Mouse (Mus musculus) macrophage (primary cell): Measurements from ENCODE around the gene Pigk. TPM values are rescaled to one million over a fixed set of nuclear protein-coding genes. Genes with fewer than 3 reads are reported as not detected.
"Not testable (repeated sequence)": the region's sequence is repeated elsewhere in the genome, so short reads cannot be mapped to it uniquely, and the experiment has no call there.

Experiments used
- H3K27ac ChIP-seq: fragments of 350-480 bp; formaldehyde crosslinking; 2 replicates; pipeline ENCODE4 v1.9.0; 2021
- H3K36me3 ChIP-seq: fragments of 350-480 bp; formaldehyde crosslinking; 2 replicates; pipeline ENCODE4 v1.9.0; 2021; ENCODE audit errors: inconsistent target
- H3K4me3 ChIP-seq: fragments of 350-480 bp; formaldehyde crosslinking; 2 replicates; pipeline ENCODE4 v1.9.0; 2021; ENCODE audit errors: inconsistent target
- H3K79me2 ChIP-seq: fragments of 350-480 bp; formaldehyde crosslinking; 2 replicates; pipeline ENCODE4 v1.9.0; 2021; ENCODE audit errors: inconsistent target
- WGBS: methylation state at CpG from one replicate; pipeline ENCODE4 v1.1.7; 2026; ENCODE audit warnings: inconsistent platforms; ENCODE audit not compliant: missing documents; 5-methylcytosine and 5-hydroxymethylcytosine counted together
- polyA plus RNA-seq: library from polyadenylated mRNA; stranded (reverse); fragments of 250-400 nt; gene quantifications from 3 replicates; pipeline ENCODE4 v1.2.4, GENCODE M21; 2018; ENCODE audit warnings: inconsistent platforms
- total RNA-seq, 78 experiments: library from RNA; depleted of rRNA; stranded (reverse); fragments of 250-400 nt; gene quantifications; 1 replicate in 9 of 78; 2 replicates in 24 of 78; 3 replicates in 43 of 78; 4 replicates in 2 of 78; pipeline ENCODE4 v1.2.4; 2018; ENCODE audit warnings: inconsistent platforms in 56 of 78

The Pigk gene
- 10 to 100 TPM in 24 of 26 experiments, 1 to 10 TPM in 2; 8.3 to 67.1 (median 35.2) TPM for total RNA-seq (2018; cell fraction: chromatin; rRNA removed)
- total RNA-seq (2018; cell fraction: cytosol; rRNA removed), result 10 to 100 TPM; 26.6 to 51.8 (median 39.1) TPM
- 10 to 100 TPM; 27.6 to 99.0 (median 54.2) TPM for total RNA-seq (2018; cell fraction: nucleus; rRNA removed)
- polyA plus RNA-seq, result 35.4 to 38.1 TPM (median 35.7 TPM) in 3 replicates

DNA sequence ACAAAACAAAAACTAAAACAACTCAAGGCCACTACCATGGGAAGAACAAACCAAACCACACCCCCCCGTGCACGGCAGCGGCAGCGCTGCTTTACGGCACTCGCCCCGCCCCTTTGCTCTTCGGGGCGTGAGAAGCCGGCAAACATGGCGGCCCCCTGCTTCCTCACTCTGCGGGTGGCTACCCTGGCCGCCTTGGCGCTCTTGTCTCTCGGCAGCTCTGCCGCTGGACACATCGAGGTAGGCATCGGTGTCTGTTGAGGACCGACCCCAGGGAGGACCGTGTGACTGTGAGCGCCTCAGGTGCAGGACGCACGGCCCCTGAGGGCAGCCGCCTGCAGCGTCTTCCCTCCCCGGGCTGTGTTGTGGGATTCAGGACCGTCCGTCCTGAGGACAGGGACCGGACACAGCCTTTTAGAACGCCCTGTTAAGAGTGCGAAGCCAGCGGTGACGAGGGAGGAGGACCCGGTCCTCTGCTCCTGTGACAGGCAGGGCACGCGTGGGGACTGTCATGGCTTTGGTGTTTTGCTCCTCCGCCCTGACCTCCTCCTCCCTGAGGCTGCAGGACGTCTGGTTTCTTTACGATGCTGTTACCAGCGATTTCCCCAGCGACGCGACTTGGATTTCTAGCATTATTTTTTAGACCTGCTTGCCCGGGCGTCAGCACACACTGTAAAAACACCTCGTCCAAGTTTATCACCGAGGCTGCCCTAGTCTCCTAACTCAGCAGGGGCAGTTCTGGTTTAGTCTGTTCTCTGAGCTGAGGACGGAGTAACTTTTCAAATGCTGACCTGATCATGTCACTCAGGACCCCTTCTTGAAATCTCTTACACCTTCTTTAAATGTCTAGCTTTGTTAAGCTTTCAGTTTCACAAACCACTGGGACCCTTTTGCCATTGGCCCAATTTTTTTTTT, at the start of gene Pigk:
Pigk (plus strand) TSS at position 110 of the 912 bp plus-strand sequence.
- 1% methylated on average over 48 of the region's 48 CpGs for WGBS
- peak within 1 kb of the TSS; percentile 32; the same call in 1 of the 2 replicates for H3K27ac ChIP-seq
- no peaks in the 10 kb centered on the region for H3K36me3 ChIP-seq
- peaks cover 25% of the 10 kb centered on the region; the same call in 1 of the 2 replicates for H3K79me2 ChIP-seq
- peak within 1 kb of the TSS; percentile 96 for H3K4me3 ChIP-seq

DNA sequence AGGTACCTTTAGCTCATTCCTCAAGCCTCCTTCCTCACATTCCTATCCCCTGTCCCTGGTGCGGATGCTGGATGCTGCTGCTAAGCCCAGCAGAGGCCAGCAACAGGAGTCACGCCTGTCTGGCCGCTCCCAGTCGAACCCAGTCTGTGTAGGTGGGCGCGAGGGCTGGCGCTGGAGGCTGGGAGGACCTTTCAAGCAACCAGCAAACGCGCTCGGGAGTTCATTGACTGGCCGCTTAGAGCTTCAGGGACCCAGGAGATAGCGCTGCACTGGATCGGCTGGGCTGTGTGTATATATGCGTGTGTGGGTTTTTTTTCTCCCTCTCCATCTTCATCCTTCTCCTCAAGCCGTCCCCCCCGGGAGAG, 46.9 kb upstream of the Pigk start:
- Histone ChIP-seq H3K36me3 (no peaks in the 10 kb centered on the region), H3K4me3 (no peak overlapping the region), H3K79me2 (no peaks in the 10 kb centered on the region), H3K27ac (no peak overlapping the region)
- WGBS, result 6% methylated on average over 16 of the region's 16 CpGs

DNA sequence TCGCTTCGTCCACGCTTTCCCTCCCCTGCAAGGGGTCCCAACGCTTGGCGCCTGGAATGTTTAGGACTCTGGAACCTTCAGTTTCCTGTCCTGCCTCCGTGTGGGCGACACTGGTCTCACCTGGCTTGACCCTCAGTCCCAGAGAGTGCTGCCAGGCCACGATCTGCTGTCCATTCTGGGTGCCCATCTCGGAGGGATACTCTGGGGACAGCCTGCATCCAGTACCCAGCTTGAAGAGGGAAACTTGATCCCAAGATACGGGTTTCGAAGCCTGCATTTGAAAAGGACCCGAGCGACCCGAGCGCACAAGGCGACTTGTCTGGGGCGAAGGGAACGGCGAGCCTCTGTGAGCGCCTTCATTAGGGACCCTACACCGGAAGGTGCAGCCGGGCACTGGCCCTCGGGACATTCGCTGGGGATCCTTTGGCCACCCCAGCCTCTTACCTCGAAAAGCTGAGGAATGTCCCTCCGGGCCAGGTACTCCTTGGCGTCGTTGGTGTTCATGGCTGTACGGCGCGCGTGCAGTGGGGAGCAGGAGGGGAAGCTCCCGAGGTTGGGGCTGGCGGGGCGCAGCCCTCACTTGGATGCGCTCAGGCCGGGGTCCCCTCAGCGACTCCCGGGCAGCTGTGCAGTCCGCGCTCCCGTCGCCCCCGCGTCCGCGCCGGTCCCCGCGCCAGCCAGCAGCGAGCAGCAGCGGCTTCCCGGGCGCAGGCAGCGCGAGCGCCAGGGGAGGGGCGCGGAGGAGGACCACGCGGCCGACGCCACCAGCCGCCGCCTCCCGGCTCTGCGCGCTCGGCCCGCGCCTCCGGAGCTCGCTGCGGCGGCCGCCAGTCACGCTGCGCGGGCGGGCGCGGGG, 46.3 kb upstream of the Pigk start:
- Histone ChIP-seq H3K36me3 (no peaks in the 10 kb centered on the region), H3K27ac (no peak overlapping the region), H3K4me3 (no peak overlapping the region), H3K79me2 (no peaks in the 10 kb centered on the region)
- WGBS, result 4% methylated on average over 51 of the region's 82 CpGs

GRCm38 (mm10) chr3:152668239-152668638, 45.7 kb upstream of the Pigk start, which contains the start of gene Ak5:
Ak5 (minus strand) TSS chr3:152668360.
- Histone ChIP-seq H3K4me3 (no peak within 1 kb of the TSS), H3K27ac (no peak within 1 kb of the TSS), H3K36me3 (no peaks in the 10 kb centered on the region), H3K79me2 (no peaks in the 10 kb centered on the region)
- 36% methylated on average over 1 of the region's 5 CpGs for WGBS

GRCm38 (mm10) chr3:152668793-152669192, 45.1 kb upstream of the Pigk start:
- Histone ChIP-seq H3K36me3 (no peaks in the 10 kb centered on the region), H3K27ac (no peak overlapping the region), H3K79me2 (no peaks in the 10 kb centered on the region), H3K4me3 (no peak overlapping the region)
- WGBS, result 92% methylated on average over 2 of the region's 2 CpGs

- Histone ChIP-seq H3K4me3 (no peak overlapping the region), H3K27ac (no peak overlapping the region), H3K79me2 (no peaks in the 10 kb centered on the region), H3K36me3 (no peaks in the 10 kb centered on the region)
- 73% methylated on average over 3 of the region's 3 CpGs for WGBS
These were observed 44.1 kb upstream of the Pigk start for GRCm38 (mm10) chr3:152669783-152670182.

GRCm38 (mm10) chr3:152674663-152675062, 39.2 kb upstream of the Pigk start:
- no peaks in the 10 kb centered on the region for H3K79me2 ChIP-seq
- no peak overlapping the region for H3K27ac ChIP-seq
- H3K4me3 ChIP-seq, result no peak overlapping the region
- H3K36me3 ChIP-seq, result no peaks in the 10 kb centered on the region
- 75% methylated on average over 5 of the region's 6 CpGs for WGBS

DNA sequence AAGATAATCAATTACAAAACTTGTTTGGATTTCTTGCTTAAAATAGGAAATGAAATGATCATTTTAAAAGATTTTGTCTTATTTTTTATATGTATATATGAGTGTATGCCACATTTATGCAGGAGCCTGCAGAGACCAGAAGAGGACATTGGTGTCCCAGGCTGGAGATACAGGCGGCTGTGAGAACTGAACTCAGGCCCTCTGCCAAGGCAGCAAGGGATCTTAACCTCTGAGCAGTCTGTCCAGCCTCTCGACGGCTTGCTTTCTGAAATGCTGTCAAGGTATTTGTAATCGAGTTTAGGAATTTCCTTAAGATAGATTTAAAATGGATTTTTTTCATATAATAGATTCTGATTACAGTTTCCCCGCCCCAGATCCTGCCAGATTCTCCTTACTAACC, 25.4 kb upstream of the Pigk start:
- H3K79me2 ChIP-seq, result no peaks in the 10 kb centered on the region
- no peaks in the 10 kb centered on the region for H3K36me3 ChIP-seq
- H3K27ac ChIP-seq, result no peak overlapping the region
- no peak overlapping the region for H3K4me3 ChIP-seq
- 85% methylated on average over 5 of the region's 5 CpGs for WGBS

- no peaks in the 10 kb centered on the region for H3K36me3 ChIP-seq
- no peak overlapping the region for H3K27ac ChIP-seq
- H3K4me3 ChIP-seq, result no peak overlapping the region
- 94% methylated on average over 9 of the region's 9 CpGs for WGBS
- H3K79me2 ChIP-seq, result no peaks in the 10 kb centered on the region
These were observed 24.8 kb upstream of the Pigk start for GRCm38 (mm10) chr3:152689105-152689504.

- H3K36me3 ChIP-seq, result no peaks in the 10 kb centered on the region
- 93% methylated on average over 3 of the region's 3 CpGs for WGBS
- H3K27ac ChIP-seq, result no peak overlapping the region
- no peaks in the 10 kb centered on the region for H3K79me2 ChIP-seq
- no peak overlapping the region for H3K4me3 ChIP-seq
These were observed 18.9 kb upstream of the Pigk start for GRCm38 (mm10) chr3:152694950-152695349.

GRCm38 (mm10) chr3:152698017-152698416, 15.9 kb upstream of the Pigk start:
- H3K27ac ChIP-seq, result no peak overlapping the region
- no peaks in the 10 kb centered on the region for H3K79me2 ChIP-seq
- no peaks in the 10 kb centered on the region for H3K36me3 ChIP-seq
- no peak overlapping the region for H3K4me3 ChIP-seq
- 85% methylated on average over 5 of the region's 5 CpGs for WGBS

DNA sequence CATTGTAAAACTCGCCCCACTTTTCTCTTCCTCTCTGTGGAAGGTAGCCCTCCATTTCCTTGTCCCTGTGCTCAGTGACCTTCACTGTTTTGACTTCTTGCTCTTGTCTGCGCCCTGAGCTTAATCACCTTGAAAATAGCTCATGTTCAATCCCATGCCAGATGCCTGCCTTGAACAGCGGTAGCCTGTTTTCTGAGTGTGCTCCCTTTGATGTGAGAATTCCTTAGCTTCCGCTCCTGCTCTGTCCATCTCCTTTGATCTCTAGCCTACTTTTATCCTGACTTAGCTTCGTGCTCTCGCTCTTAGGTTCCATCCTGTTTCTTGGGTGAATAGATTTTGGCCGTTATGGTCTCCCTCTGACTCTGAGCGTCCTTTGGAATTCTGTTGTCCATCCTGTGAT, 14.6 kb upstream of the Pigk start:
- Histone ChIP-seq H3K4me3 (no peak overlapping the region), H3K27ac (no peak overlapping the region), H3K79me2 (no peaks in the 10 kb centered on the region), H3K36me3 (no peaks in the 10 kb centered on the region)
- WGBS, result 63% methylated on average over 8 of the region's 8 CpGs

DNA sequence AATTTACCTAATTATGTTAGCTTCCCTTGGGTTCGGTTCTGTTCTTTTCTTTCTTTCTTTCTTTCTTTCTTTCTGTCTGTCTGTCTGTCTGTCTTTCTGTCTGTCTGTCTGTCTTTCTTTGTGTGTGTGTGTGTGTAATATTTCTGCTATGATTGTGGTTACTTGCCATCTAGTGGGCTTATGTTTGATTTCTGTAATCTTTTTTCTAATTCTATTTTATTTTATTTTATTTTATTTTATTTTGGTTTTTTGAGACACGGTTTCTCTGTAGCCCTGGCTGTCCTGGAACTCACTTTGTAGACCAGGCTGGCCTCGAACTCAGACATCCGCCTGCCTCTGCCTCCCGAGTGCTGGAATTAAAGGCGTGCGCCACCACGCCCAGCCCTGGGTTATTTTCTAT, 12.4 kb upstream of the Pigk start:
- H3K36me3 ChIP-seq, H3K4me3 ChIP-seq, H3K27ac ChIP-seq, H3K79me2 ChIP-seq: not testable (repeated sequence)
- WGBS, result 96% methylated on average over 8 of the region's 8 CpGs

DNA sequence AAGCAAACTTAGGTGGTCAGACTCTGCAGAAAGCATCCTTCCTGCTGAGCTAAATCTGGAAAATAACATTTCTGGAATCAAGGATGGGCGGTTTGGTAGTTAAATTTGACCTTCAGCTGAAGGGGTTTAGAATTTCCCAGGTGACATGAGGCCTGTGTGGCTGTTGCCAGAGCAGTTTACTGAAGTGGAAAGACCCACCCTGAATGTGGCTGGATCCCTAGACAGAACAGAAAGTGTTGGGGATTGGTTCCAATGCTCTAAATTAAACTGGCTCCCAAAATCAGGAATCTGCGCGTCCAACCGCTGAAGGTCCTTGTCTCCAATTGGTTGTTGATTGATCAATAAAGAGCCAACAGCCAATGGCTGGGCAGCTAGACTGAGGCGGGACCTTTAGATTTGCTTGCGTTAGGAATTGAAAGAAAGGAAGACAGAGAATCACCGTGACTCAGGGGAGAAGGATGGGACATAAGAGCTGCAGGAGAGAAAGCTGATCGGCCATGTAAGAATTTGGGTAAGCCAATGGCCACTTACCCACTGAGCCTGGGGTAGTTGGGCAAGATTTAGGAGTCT, 11.5 kb upstream of the Pigk start:
- Histone ChIP-seq H3K27ac (no peak overlapping the region), H3K36me3 (no peaks in the 10 kb centered on the region), H3K79me2 (no peaks in the 10 kb centered on the region), H3K4me3 (no peak overlapping the region)
- 74% methylated on average over 8 of the region's 8 CpGs for WGBS
